Mouse (Mus musculus): Measurements from ENCODE around the gene Dhcr24. TPM values are rescaled to one million over a fixed set of nuclear protein-coding genes. Genes with fewer than 3 reads are reported as not detected.

The Dhcr24 gene
- 83.1 and 84.8 TPM in 2 replicates for polyA plus RNA-seq (2012; rRNA removed)

GRCm38 (mm10) chr4:106560846-106561781 lies at the start of gene Dhcr24:
Gene Dhcr24 (plus strand): TSS chr4:106561038.

GRCm38 (mm10) chr4:106617056-106617455 lies 56.2 kb downstream of the Dhcr24 start, which contains the start of gene Lexm:
Gene Lexm (minus strand): TSS chr4:106617241.

DNA sequence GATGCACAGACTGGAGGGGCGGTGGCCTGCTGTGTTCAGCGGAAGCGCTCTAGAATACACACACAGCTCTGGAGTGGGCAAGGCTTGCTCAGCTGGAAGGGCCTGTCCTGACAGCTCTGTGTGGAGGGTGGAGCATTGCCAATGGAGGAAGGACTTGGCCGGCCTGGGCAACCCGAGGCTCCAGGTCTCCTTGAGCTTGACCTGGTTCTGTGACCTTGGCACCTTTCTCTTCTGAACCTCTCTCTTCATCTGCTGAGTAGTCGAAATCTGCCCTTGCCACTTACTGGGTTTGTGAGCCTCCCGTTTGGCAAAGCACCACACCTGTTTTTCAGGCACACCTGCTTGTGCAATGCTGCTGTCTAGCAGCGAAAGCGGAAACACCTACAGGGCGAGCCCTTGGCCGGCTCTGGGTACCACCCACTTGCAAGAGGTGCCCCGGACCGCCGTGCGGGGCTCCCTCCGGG lies 61.2 kb downstream of the Dhcr24 start, which contains the start of gene Ttc22:
Gene Ttc22 (plus strand): TSS at position 403 of the 464 bp plus-strand sequence.

Other genes starting within 250 kb of the Dhcr24 start
- gene Usp24, start 244.8 kb upstream of the Dhcr24 start, polyA plus RNA-seq (2012; rRNA removed) = 18.9 and 19.2 TPM in 2 replicates
- 2.6 and 4.7 TPM in 2 replicates for gene Pcsk9, start 96.7 kb upstream of the Dhcr24 start, polyA plus RNA-seq (2012; rRNA removed)
- gene Bsnd, start 68.8 kb upstream of the Dhcr24 start, polyA plus RNA-seq (2012; rRNA removed) = not detected in 2 replicates
- gene Lexm, start 56.2 kb downstream of the Dhcr24 start, polyA plus RNA-seq (2012; rRNA removed) = 0.15 TPM in 1 of 2 replicates, not detected in the other
- gene Ttc22, start 61.4 kb downstream of the Dhcr24 start, polyA plus RNA-seq (2012; rRNA removed) = 2.9 and 3.2 TPM in 2 replicates
- 11.1 TPM in 2 replicates for gene Pars2, start 90.0 kb downstream of the Dhcr24 start, polyA plus RNA-seq (2012; rRNA removed)
- 254 and 283 TPM in 2 replicates for gene Ttc4, start 117.9 kb downstream of the Dhcr24 start, polyA plus RNA-seq (2012; rRNA removed)
- gene Mroh7, start 169.9 kb downstream of the Dhcr24 start, polyA plus RNA-seq (2012; rRNA removed) = 1.5 and 1.6 TPM in 2 replicates
- 0.05 TPM in 1 of 2 replicates, not detected in the other for gene Fam151a, start 172.9 kb downstream of the Dhcr24 start, polyA plus RNA-seq (2012; rRNA removed)
- gene Acot11, start 244.0 kb downstream of the Dhcr24 start, polyA plus RNA-seq (2012; rRNA removed) = 2.2 and 2.5 TPM in 2 replicates

All from central nervous system, embryonic 18 days (tissue).